Mouse (Mus musculus): ENCODE results near the gene Zfp111. TPM values are rescaled to one million over a fixed set of nuclear protein-coding genes. Genes with fewer than 3 reads are reported as not detected.

Zfp111 gene
- total RNA-seq (2023): 0.24 TPM

GRCm38 (mm10) chr7:24211343-24211742, at the start of gene Zfp111:
Zfp111 (minus strand) TSS chr7:24211443.

DNA sequence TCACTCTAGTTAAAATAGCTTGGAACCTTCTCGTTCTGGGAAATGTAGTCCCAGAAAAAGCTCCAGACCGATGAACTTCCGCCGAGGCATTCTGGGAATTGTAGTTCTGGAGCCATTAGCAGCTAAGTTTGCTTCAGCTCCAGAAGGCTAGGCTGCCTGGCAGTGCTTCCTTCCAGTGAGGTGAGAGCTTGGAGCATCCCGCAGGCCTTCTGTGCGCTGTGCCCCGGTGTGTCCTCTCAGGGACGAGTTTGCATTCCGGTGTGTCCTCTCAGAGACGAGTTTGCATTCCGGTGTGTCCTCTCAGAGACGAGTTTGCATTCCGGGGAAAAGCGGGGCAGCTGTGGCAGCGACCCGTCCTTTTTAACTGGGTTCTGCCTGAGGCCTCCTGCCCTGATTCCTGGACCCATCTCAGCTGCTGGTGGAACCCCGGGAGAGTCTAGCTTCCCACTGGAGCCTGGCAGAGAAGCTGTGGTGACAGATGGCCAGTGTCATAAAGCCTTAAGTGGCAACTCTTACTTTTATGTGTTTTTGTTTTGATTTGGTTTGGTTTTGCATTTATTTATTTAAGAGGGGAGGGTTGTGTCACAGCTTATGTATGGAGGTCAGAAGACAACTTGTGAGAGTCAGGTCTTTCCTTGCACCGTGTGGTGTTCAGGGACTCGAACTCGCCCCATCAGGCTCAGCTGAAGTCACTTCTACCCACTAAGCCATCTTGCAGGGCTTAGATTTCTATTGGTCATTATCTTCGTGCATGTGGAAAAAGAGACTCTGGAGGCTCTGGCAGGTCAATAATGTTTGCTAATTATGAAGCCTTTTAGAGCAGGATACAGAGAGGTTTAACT, 43.6 kb upstream of the Zfp111 start, which contains the start of gene Zfp108:
TSS of gene Zfp108 (plus strand) at position 162 of the 842 bp plus-strand sequence.

DNA sequence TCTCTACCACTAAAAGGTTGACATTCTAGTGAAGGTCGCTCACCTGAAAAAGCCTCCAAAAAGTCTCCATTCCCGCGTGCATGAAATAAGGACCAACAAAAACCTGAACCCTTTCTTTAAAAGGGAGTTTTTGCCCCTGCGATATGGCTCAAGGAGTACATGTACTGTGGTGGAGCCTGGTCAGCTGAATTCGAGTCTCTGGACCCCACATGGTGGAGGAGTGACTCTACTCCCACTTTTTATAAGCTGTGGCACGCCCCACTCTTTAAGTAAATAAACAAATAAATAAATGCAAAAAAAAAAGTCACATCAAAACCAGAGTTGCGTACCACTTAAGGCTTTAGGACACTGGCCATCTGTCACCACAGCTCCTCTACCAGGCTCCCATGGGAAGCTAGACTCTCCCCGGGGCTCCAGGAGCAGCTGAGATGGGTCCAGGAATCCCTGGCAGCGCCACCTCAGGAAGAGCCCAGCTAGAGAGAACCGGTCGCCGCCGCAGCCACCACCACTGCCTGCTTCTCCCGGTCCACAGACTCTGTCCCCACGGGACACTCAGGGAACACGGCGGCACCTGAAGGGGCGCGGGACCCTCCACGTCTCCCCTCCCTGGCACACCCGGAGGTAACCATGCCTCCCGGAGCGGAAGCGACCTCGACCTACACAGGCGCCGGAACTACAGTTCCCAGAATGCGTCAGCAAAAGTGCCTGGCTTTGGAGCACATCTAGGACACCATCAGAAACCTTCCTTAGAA, 26.0 kb upstream of the Zfp111 start, which contains the start of gene Zfp109:
TSS of gene Zfp109 (minus strand) at position 521 of the 752 bp plus-strand sequence.

GRCm38 (mm10) chr7:24174618-24175336, 36.5 kb downstream of the Zfp111 start, which contains the start of gene Zfp114:
Zfp114 (plus strand) TSS chr7:24175060.

Other genes with a start within 250 kb of the Zfp111 start
- not detected for gene Vmn1r181, start 236.8 kb downstream of the Zfp111 start, total RNA-seq (2023)
- gene V1rd19, start 209.8 kb downstream of the Zfp111 start, total RNA-seq (2023): not detected
- gene Vmn1r183, start 158.2 kb downstream of the Zfp111 start, total RNA-seq (2023): not detected
- 33.2 TPM for gene Zfp180, start 129.5 kb downstream of the Zfp111 start, total RNA-seq (2023)
- gene Zfp112, start 99.1 kb downstream of the Zfp111 start, total RNA-seq (2023): 4.4 TPM
- gene Zfp235, start 77.3 kb downstream of the Zfp111 start, total RNA-seq (2023): 5.7 TPM
- gene Zfp114, start 36.4 kb downstream of the Zfp111 start, total RNA-seq (2023): 0.55 TPM
- gene Zfp109, start 26.1 kb upstream of the Zfp111 start, total RNA-seq (2023): 3.8 TPM
- not detected for gene Zfp108, start 43.4 kb upstream of the Zfp111 start, total RNA-seq (2023)
- 0.98 TPM for gene Zfp93, start 59.0 kb upstream of the Zfp111 start, total RNA-seq (2023)
- 10.2 TPM for gene Zfp61, start 89.8 kb upstream of the Zfp111 start, total RNA-seq (2023)
- 4.7 TPM for gene Zfp94, start 105.2 kb upstream of the Zfp111 start, total RNA-seq (2023)
- not detected for gene Tescl, start 122.5 kb upstream of the Zfp111 start, total RNA-seq (2023)
- gene Lypd5, start 137.8 kb upstream of the Zfp111 start, total RNA-seq (2023): not detected
- gene Kcnn4, start 158.8 kb upstream of the Zfp111 start, total RNA-seq (2023): 165 TPM
- 134 TPM for gene Smg9, start 188.2 kb upstream of the Zfp111 start, total RNA-seq (2023)
- gene Irgc1, start 240.9 kb upstream of the Zfp111 start, total RNA-seq (2023): 10.8 TPM